Mouse (Mus musculus): ENCODE results near the gene Cdipt. TPM values are rescaled to one million over a fixed set of nuclear protein-coding genes. Genes with fewer than 3 reads are reported as not detected.

The Cdipt gene
- total RNA-seq, 2 experiments from 2014 or later: 28.0 to 37.2 TPM

DNA sequence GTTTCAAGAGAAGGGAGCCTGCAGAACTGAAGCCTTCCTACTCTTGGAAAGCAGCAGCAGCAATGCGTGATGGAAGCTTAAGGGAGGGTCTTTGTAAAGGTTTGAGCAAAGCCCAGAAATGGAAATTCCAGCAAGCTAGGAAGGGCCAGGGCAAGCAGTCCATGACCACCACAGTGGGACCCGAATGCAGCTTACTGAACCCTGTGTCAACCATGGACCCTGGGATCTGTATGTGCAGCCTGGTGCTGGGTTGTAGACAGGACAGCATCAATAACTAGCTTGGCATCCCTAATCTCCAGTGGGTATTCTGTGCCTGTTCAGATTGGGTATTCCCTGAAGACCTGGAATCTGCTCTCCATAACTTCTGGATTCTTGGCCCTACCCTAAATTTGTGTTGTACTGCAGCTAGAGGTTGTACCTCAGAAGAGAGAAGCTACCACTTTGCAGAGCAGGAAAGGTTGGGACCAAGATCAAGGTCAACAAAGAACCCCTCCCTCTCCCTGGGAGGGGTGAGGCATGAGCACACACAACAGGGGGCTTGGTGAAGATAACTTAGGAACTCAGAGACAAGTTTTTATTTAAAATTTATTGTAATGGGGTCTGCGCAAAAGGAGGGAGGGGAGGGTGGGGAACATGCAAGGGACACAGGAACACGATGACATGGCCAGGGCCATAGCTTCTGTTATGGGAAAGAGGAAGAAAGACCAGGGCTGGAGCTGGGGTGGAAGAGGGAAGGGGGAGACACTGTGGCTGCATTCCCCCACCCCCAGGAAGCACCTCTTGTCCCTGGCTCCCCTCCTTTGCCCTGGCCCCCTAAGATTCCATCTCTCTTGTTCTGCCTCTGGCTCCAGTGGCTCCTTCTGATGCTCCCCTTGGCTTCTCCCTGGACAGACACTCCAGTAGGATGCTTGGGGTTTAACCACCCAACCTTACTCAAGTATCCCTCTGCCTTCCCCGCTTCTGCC is 46.1 kb downstream of the Cdipt start:
- intact Hi-C loops (cut with DNase I): loop anchor here (5.0 kb wide), 1 partner anchor 35 kb away; no protein-coding TSS in a partner anchor
- no peak for DNase-seq

DNA sequence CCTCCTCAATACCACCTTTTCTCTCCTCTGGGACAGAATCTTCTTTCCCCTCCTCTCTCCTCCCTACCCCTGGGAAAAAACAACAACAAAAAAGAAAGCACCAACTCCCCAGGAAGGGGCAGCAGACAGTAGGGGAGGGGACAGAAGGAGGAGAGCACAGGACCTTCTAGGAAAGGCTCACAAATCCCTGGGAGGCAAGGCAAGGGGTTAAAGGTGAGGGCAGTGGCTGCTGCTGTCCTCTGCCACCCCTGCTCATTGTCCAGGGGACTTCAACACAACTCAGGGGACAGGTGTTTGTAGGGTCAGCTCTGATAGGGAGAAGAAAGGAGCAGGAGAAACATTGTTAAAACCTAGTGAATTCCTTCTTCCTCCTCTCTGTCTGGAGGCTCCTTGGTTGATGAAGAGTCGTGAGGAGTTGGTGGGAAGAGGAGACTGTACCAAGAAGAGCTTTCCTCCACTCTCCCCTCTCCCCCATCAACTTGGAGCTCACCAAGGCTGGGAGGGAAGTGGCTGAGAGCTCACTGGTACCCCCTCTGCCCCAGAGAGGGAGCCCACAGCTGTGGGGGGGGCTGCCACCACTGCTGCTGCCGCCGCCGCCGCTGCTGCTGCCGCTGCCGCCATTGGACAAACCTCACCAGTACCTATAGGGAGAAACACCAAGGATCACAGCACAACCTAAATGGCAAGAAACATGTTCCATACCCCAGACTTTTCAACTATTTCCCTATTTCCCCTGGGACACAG is 47.0 kb downstream of the Cdipt start:
- DNase-seq: no peak
- intact Hi-C loops (cut with DNase I): loop anchor here (5.0 kb wide), 1 partner anchor 35 kb away; no protein-coding TSS in a partner anchor

DNA sequence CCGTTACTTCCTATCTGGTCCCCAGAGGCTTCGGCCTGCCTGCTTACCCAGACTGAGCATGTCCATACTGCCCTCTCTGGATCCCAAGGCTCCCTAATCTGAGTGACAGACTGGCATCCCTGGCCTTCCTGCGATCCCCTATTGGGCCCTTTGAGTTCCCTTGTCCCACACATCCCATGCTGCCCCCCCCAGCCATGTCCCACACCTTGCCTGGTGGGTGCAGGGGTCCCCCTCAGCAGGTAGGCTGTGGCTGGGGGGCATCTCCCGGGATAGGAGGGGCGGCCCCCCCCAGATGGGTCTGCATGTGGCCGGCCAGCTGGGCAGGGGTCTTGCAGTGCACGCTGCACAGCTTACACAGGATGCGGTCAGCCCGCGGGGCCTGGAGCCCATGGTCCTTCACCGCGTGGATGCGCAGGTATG is 47.6 kb downstream of the Cdipt start:
- no peak for DNase-seq
- intact Hi-C loops (cut with DNase I): loop anchor here (5.0 kb wide), 1 partner anchor 36 kb away; no protein-coding TSS in a partner anchor

DNA sequence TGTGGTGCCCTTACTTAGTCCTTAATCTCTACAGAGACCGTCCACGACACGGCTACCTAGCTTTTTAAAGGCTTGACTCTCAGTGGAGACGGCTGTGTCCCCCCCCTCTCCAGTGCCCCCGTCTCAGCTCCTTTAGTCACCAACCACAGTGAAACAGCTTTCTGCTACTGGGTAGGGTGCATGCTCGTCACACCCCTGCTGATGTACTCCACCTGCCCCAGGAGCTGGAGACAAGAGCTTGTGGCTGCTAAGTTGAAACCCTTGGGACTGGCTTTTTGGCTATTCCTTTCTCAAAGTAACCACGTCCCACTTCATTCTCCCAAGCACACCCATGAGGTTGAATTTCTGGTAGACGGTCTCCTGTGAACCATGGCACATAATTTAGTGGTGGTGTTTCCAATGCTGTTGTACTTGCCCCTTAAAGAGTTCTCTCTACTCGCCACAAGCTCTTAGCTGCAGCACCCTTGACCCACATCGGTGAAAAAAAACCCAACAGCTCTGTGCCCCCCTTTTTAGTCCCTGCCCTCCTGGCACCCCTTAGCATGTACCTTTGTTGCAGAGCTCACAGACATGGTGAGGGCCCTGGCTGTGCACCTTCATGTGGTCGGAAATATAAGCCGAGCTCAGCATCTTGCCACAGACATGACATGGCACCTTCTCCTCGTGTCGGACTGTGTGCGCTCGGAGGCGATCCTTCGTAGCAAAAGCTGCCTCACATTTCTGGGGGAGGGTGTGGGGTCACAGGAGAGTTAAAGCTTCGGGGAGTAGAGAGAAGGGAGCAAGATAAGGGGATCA is 48.4 kb downstream of the Cdipt start:
- intact Hi-C loops (cut with DNase I): loop anchor here (5.0 kb wide), 1 partner anchor 37 kb away; no protein-coding TSS in a partner anchor
- no peak for DNase-seq

DNA sequence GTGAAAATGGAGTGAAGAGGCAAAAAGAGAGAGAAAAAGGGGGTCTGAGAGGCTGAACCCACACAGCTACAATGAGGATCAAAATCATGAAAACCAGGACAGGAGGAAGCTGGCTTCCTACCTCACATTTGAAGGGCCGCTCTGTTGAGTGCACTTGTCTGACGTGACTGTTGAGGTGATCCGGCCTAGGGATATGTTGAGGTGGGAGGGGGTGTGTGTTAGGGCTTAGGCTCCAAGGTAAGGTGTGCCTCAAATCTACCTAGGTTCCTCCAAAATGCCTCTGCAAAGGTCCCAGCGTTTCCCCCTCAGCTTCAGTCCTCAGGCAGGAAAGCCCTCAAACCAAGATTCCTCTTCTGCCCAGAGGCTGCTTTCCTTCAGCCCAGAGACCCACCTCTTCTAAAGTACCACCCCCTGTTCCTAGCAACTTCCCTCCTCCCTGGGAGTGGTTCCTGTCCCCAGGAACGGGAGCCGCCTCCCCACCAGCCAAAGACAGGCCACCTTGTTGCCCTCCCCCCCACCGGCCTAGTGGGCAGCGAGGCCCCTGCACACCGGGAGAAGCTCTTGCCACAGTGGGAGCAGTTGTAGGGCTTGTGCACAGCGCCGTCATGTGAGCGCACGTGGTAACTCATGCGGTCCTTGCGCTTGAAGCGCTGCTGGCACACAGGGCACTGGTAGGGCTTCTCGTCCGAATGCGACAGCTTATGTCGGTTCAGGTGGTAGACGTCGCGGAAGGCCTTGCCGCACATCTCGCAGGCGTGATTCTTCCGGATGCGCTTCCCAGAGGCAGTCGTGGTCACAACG is 49.2 kb downstream of the Cdipt start:
- intact Hi-C loops (cut with DNase I): loop anchor here (5.0 kb wide), 1 partner anchor 38 kb away; no protein-coding TSS in a partner anchor
- peak; percentile 49 to 75 for DNase-seq

DNA sequence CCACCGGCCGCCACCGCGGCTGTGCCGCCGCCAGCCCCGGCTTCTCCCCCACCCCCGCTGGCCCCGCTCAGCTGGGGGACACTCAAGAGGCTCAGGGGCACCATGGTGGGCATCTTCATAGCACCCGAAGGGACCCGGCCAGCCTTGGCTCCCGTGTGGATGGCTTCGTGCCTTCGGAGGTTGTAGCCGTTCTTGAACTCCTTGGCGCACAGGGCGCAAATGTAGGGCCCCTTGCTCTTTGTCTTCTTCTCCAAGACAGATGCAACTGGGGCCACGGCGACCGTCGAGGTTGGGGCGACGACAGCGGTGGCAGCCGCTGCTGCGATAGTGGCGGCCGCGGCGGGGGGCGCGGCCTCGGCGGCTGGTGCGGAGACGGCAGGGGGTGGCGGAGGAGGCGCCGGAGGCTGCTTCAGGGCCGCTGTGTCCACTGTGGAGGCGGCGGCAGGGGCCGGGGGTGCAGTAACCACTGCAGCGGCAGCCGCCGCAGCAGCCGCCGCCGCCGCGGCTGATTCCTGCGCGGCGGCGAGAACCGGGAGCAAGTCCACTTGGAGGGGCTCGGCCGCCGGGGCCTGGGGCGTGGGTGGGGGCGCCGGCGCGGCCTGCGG is 49.9 kb downstream of the Cdipt start:
- intact Hi-C loops (cut with DNase I): loop anchor here (1.0 kb wide), 1 partner anchor 8 kb away; the partner anchor contains the start of gene Pagr1a
- DNase-seq: peak in 1 of 2 experiments; percentile 44

DNA sequence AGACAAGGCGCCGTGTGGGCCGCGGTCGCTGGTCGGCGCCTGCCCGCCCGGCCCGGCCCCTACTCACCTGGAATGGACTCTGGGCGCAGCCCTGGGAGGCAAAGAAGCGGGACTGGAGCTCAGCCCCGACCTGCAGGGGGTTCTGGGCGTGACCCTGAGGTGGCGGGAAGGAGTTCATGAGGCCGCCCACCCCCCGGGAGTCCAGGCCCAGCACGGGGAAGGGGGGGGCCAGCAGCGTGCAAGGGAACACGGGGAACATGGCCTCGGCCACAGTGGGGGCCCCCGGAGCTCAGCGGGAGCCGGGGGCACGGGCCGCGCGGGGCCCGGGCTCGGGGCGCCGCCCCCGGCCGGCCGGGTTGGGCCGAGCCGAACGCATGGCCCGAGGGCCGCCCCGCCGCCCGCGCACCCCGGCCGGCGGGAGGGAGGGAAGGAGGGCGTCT is 50.5 kb downstream of the Cdipt start:
- DNase-seq: peak in 1 of 2 experiments; percentile 64
- intact Hi-C loops (cut with DNase I): loop anchor here (1.0 kb wide), 1 partner anchor 9 kb away; the partner anchor contains the start of gene Pagr1a

DNA sequence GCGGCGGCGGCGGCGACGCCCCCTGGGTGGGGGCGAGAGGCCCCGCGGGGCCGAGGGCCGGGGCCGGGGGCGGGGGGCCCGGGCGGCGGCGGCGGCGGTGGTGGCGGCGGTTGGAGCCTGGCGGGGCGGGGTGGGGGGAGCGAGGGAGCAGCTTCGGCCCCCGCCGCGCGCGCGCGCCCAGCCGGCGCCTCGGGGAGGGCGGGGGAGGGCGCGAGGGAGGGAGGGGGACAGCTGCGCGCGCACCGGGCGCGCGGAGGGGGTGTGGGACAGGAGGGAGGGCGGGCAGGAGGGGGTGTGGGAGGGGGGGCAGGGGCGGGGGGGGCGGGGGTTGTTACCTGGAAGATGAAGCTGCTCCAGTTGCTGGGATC is 50.9 kb downstream of the Cdipt start:
- DNase-seq: no peak
- intact Hi-C loops (cut with DNase I): loop anchor here (1.0 kb wide), 1 partner anchor 9 kb away; the partner anchor contains the start of gene Pagr1a

DNA sequence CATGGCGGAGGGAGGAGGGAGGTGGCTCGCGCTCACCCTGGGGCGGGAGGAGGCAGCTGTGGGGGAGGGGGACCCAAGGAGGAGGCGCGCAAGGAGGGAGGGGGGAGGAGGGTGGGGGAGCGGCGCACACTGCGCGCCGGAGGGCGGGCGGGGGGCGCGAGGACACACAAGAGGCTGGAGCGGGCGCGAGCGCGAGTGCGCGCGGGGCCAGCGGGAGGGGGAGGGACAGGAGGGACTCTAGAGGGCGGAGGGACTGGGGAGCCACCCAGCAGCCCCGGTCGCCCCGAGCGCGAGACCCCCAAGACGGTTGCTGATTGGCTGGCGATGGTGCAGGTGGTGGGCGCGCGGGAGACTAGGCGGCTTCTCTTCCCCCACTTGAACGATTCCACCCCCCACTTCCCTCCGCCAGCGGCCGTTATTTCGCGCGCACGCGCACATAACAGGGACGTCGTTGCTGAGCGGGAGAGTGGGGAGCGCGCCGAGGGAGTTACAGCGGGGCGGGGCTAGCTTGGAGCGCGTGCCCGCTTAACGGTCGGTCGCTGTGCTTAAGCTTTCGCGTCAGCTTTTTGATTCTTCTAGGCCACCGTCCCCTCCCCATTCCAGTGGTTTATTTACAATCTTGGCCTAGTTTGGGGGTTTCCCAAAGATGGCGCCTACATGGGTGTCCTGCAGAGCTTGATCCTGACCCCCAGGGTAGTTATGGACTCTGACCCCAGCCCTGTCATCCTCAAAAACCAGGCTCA is 51.4 kb downstream of the Cdipt start, which contains the start of gene Maz:
Gene Maz (minus strand): TSS at position 54 of the 743 bp plus-strand sequence.
- intact Hi-C loops (cut with DNase I): loop anchor here (1.0 kb wide), 1 partner anchor 10 kb away; the partner anchor contains the start of gene Pagr1a
- peak; percentile 99 for DNase-seq

DNA sequence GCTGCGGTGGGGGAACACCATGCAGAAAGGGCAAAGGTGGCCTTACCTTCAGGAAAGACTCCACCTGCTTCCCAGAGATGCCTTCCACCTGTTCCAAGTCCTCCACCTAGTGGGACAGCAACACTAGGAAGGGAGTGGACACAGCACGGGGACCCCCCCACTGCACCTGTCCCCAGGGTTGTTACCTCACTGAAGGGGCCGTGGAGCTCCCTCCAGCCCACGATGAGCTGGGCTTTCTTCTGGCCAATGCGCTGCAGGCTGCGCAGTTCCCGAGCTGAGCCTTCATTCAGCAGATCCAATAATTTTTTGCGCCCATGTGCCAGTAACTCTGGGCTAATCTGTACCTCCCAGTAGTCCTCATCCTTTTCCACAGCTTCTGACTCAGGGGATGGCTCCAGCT is 52.2 kb downstream of the Cdipt start:
- no peak for DNase-seq

More for the DNA sequence above, 52.2 kb downstream of the Cdipt start:
- intact Hi-C loops (cut with DNase I): no loop called here

Other genes with a start within 250 kb of the Cdipt start
- 10 to 100 TPM; 15.7 to 21.9 TPM for gene Mapk3, start 216.3 kb upstream of the Cdipt start, total RNA-seq (2021)
- gene Gdpd3, start 209.6 kb upstream of the Cdipt start, total RNA-seq (2021): 1 to 10 TPM in 1 of 2 experiments, under 1 TPM in 1; 0.99 to 1.8 TPM
- gene Ypel3, start 199.0 kb upstream of the Cdipt start, total RNA-seq (2021): 10 to 100 TPM; 77.7 to 97.4 TPM
- gene Tbx6, start 194.4 kb upstream of the Cdipt start, total RNA-seq (2021): under 1 TPM; 0.28 to 0.30 TPM
- gene Ppp4c, start 183.4 kb upstream of the Cdipt start, total RNA-seq (2021): 10 to 100 TPM; 21.6 to 22.4 TPM
- 10 to 100 TPM; 55.8 to 67.4 TPM for gene Fam57b, start 178.2 kb upstream of the Cdipt start, total RNA-seq (2021)
- not detected for gene 4930451I11Rik, start 144.3 kb upstream of the Cdipt start, total RNA-seq (2021)
- gene Doc2a, start 128.5 kb upstream of the Cdipt start, total RNA-seq (2021): not detected
- gene Hirip3, start 113.9 kb upstream of the Cdipt start, total RNA-seq (2021): 1 to 10 TPM; 3.7 to 7.8 TPM
- gene Ino80e, start 113.5 kb upstream of the Cdipt start, total RNA-seq (2021): 10 to 100 TPM; 10.3 to 12.6 TPM
- 10 to 100 TPM; 18.3 to 21.7 TPM for gene Taok2, start 91.2 kb upstream of the Cdipt start, total RNA-seq (2021)
- 1 to 10 TPM; 9.1 to 9.3 TPM for gene Tmem219, start 53.0 kb upstream of the Cdipt start, total RNA-seq (2021)
- gene Kctd13, start 47.0 kb upstream of the Cdipt start, total RNA-seq (2021): 1 to 10 TPM; 1.4 to 1.6 TPM
- not detected for gene Asphd1, start 26.3 kb upstream of the Cdipt start, total RNA-seq (2021)
- 1 to 10 TPM; 1.5 to 2.3 TPM for gene Sez6l2, start 25.4 kb upstream of the Cdipt start, total RNA-seq (2021)
- gene Cdiptos, start 184 bp downstream of the Cdipt start, total RNA-seq (2021): under 1 TPM; 0.43 to 0.44 TPM
- gene Mvp, start 38.7 kb downstream of the Cdipt start, total RNA-seq (2021): 10 to 100 TPM; 20.3 to 25.7 TPM
- gene Pagr1b, start 40.6 kb downstream of the Cdipt start, total RNA-seq (2021): not detected
- 10 to 100 TPM in 1 of 2 experiments, 1 to 10 TPM in 1; 6.1 to 11.4 TPM for gene Pagr1a, start 41.4 kb downstream of the Cdipt start, total RNA-seq (2021)
- 10 to 100 TPM; 12.9 to 16.6 TPM for gene Gm42742, start 45.2 kb downstream of the Cdipt start, total RNA-seq (2021)
- under 1 TPM; 0.20 to 0.92 TPM for gene Prrt2, start 45.3 kb downstream of the Cdipt start, total RNA-seq (2021)
- gene Maz, start 51.1 kb downstream of the Cdipt start, total RNA-seq (2021): 10 to 100 TPM; 69.8 to 76.4 TPM
- 1 to 10 TPM in 1 of 2 experiments, under 1 TPM in 1; 0.79 to 1.4 TPM for gene Kif22, start 66.6 kb downstream of the Cdipt start, total RNA-seq (2021)
- gene Zg16, start 111.4 kb downstream of the Cdipt start, total RNA-seq (2021): not detected
- gene AI467606, start 115.4 kb downstream of the Cdipt start, total RNA-seq (2021): under 1 TPM; 0.41 to 0.69 TPM
- gene Qprt, start 146.3 kb downstream of the Cdipt start, total RNA-seq (2021): under 1 TPM; 0.15 to 0.76 TPM
- under 1 TPM; 0.07 to 0.26 TPM for gene Spn, start 161.9 kb downstream of the Cdipt start, total RNA-seq (2021)
- gene Cd2bp2, start 220.1 kb downstream of the Cdipt start, total RNA-seq (2021): 10 to 100 TPM; 24.1 to 28.0 TPM
- gene Tbc1d10b, start 232.6 kb downstream of the Cdipt start, total RNA-seq (2021): 10 to 100 TPM; 25.4 to 31.3 TPM
- over 10,000 TPM; 37,212 to 46,634 TPM for gene Mylpf, start 233.0 kb downstream of the Cdipt start, total RNA-seq (2021)